Mouse (Mus musculus) hindbrain, embryonic 11.5 days (tissue): ENCODE results near the gene Mrgpre. TPM values are rescaled to one million over a fixed set of nuclear protein-coding genes. Genes with fewer than 3 reads are reported as not detected.
A peak's percentile ranks its signal among the peaks of the same experiment; 100 is the strongest.

Experiments used
- ATAC-seq: fragments of 200-750 bp; cut with Nextera tagmentation; 2 replicates; pipeline ENCODE4 v1.8.0; 2017; ENCODE audit warnings: mild to moderate bottlenecking, moderate TSS enrichment, moderate library complexity; ENCODE audit not compliant: low FRiP score
- DNase-seq: peaks from one replicate; pipeline ENCODE4 v3.0.0-alpha.2; 2015; ENCODE audit warnings: low spot score
- H3K27ac ChIP-seq: fragments of 300-500 bp; sonication (generic); 2 replicates; pipeline ENCODE4 v1.5.1; 2014; ENCODE audit warnings: mild to moderate bottlenecking, low read depth, low read length
- H3K27me3 ChIP-seq: fragments of 300-500 bp; sonication (generic); 2 replicates; pipeline ENCODE4 v1.6.1; 2014; ENCODE audit warnings: mild to moderate bottlenecking, low read length, moderate library complexity, mixed read lengths; ENCODE audit not compliant: control insufficient read depth, insufficient read depth
- H3K36me3 ChIP-seq: fragments of 300-500 bp; sonication (generic); 2 replicates; pipeline ENCODE4 v1.6.1; 2014; ENCODE audit warnings: mild to moderate bottlenecking, low read length, moderate library complexity, mixed read lengths; ENCODE audit not compliant: control insufficient read depth, insufficient read depth
- H3K4me1 ChIP-seq: fragments of 300-500 bp; sonication (generic); replicated peaks from 2 replicates; pipeline ENCODE4 v1.6.1; 2014; ENCODE audit warnings: low read length, mixed read lengths; ENCODE audit not compliant: control insufficient read depth, insufficient read depth
- H3K4me2 ChIP-seq: fragments of 300-500 bp; sonication (generic); replicated peaks from 2 replicates; pipeline ENCODE4 v1.6.1; 2014; ENCODE audit warnings: mild to moderate bottlenecking, low read depth, low read length
- H3K4me3 ChIP-seq: fragments of 300-500 bp; sonication (generic); 2 replicates; pipeline ENCODE4 v1.5.1; 2014; ENCODE audit warnings: low read depth, low read length
- H3K9ac ChIP-seq: fragments of 300-500 bp; sonication (generic); 2 replicates; pipeline ENCODE4 v1.6.1; 2014; ENCODE audit warnings: low read depth, low read length
- H3K9me3 ChIP-seq: fragments of 300-500 bp; sonication (generic); 2 replicates; pipeline ENCODE4 v1.6.1; 2016; ENCODE audit warnings: low read length; ENCODE audit not compliant: control insufficient read depth
- WGBS: fragments of 180-500 bp; shearing (Covaris S2); extraction: QIAGEN DNeasy Blood & Tissue Kit; methylation state at CpG from one replicate; pipeline ENCODE4 v1.1.7; 2014; 5-methylcytosine and 5-hydroxymethylcytosine counted together
- polyA plus RNA-seq: library from polyadenylated mRNA; unstranded; fragments of >200 nt; fragmentation: Nextera tagmentation; extraction: Ambion mirVana; gene quantifications from 2 replicates; pipeline ENCODE4 v1.2.1, GENCODE M21; 2014

Gene Mrgpre
- polyA plus RNA-seq, result 3.0 and 3.2 TPM in 2 replicates

GRCm38 (mm10) chr7:143783996-143784829 is at the start of gene Mrgpre:
Gene Mrgpre (minus strand): TSS chr7:143784500.
- H3K9me3 ChIP-seq, result no peaks in the 10 kb centered on the region
- ATAC-seq, result peak; percentile 94
- DNase-seq, result peak; percentile 78
- 0 out of 2 replicates have a peak, but pooled peaks cover 7% of the 10 kb centered on the region for H3K4me1 ChIP-seq
- H3K4me3 ChIP-seq, result peak within 1 kb of the TSS; percentile 36
- no peaks in the 10 kb centered on the region for H3K36me3 ChIP-seq
- peak within 1 kb of the TSS; percentile 67 for H3K27ac ChIP-seq
- H3K4me2 ChIP-seq, result peak within 1 kb of the TSS; percentile 67
- H3K9ac ChIP-seq, result peak within 1 kb of the TSS; percentile 59
- 4% methylated on average over 15 of the region's 21 CpGs for WGBS
- H3K27me3 ChIP-seq, result no peaks in the 10 kb centered on the region

DNA sequence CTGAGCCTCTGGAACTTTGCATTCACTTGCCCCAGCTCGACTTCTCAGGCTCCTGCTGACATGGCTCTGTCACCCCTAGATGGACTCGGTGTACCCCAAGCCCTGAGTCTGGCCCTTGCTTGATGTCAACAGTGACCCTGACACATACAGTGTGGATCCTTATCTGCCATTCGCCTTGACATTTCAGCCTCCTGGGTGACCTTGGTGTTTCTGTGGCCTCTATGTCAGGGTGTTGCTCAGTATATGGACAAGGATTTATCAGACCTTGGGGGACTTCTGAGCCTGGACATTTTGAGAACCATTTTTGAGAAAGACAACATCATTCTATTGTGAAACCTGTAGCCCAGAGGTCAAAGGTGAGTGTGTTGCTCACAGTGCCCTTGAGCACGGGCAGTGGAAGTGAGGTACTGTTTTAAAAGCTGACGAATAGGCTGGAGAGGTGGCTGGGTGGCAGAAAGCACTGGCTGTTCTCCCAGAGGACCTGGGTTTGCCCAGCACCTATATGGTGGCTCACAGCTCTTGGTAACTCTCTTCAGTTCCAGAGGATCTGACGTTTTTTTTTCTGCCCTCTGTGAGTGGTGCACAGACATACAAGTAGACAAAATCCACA is 49.4 kb upstream of the Mrgpre start:
- no peaks in the 10 kb centered on the region for H3K4me1 ChIP-seq

GRCm38 (mm10) chr7:143832611-143833010 is 48.3 kb upstream of the Mrgpre start:
- no peaks in the 10 kb centered on the region for H3K27me3 ChIP-seq
- ATAC-seq (no peak), DNase-seq (no peak)
- no peak overlapping the region for H3K9ac ChIP-seq
- H3K27ac ChIP-seq, result no peak overlapping the region
- no peak overlapping the region for H3K4me3 ChIP-seq
- no peaks in the 10 kb centered on the region for H3K4me1 ChIP-seq
- H3K36me3 ChIP-seq, result no peaks in the 10 kb centered on the region
- no peaks in the 10 kb centered on the region for H3K9me3 ChIP-seq
- no peak overlapping the region for H3K4me2 ChIP-seq
- 93% methylated on average over 2 of the region's 2 CpGs for WGBS

More for the DNA sequence above, 49.4 kb upstream of the Mrgpre start:
- Histone ChIP-seq H3K4me2 (no peak overlapping the region), H3K4me3 (no peak overlapping the region), H3K9me3 (no peaks in the 10 kb centered on the region), H3K27ac (no peak overlapping the region), H3K9ac (no peak overlapping the region), H3K27me3 (no peaks in the 10 kb centered on the region), H3K36me3 (no peaks in the 10 kb centered on the region)
- ATAC-seq (no peak), DNase-seq (no peak)
- 77% methylated on average over 6 of the region's 6 CpGs for WGBS

- no peak for DNase-seq
- Histone ChIP-seq H3K36me3 (no peaks in the 10 kb centered on the region), H3K27me3 (no peaks in the 10 kb centered on the region), H3K4me2 (no peak overlapping the region), H3K27ac (no peak overlapping the region), H3K9ac (no peak overlapping the region), H3K9me3 (no peaks in the 10 kb centered on the region), H3K4me3 (no peak overlapping the region), H3K4me1 (no peaks in the 10 kb centered on the region)
- WGBS, result 90% methylated on average over 8 of the region's 8 CpGs
- ATAC-seq, result no peak
These were observed 47.9 kb upstream of the Mrgpre start for GRCm38 (mm10) chr7:143832196-143832595.

DNA sequence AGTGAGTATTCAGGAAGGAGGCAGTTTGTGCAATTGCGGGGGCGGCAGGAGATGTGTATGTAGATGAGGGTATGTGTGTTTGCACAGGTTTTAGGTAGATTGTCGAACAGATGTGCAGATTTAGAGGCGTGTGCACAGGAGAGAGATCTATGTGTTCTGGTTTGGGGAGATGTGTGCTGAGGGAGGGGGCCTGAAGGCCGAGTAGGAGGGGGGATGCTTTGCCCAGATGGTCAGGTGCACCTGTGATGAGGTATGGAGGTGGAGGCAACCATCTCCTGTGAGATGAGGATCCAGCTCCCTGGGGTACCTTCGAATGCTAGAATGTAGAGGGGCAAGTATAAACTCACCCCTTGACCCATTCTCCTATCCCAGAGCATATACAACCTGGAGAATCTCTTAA is 46.1 kb upstream of the Mrgpre start:
- no peak for DNase-seq
- 16% methylated on average over 6 of the region's 6 CpGs for WGBS
- peak overlapping the region; percentile 85 for H3K9ac ChIP-seq
- H3K4me1 ChIP-seq, result no peaks in the 10 kb centered on the region
- ATAC-seq, result peak; percentile 13
- H3K36me3 ChIP-seq, result no peaks in the 10 kb centered on the region
- H3K4me3 ChIP-seq, result peak overlapping the region; percentile 58
- peak overlapping the region; percentile 62; the same call in 1 of the 2 replicates for H3K27ac ChIP-seq
- H3K27me3 ChIP-seq, result no peaks in the 10 kb centered on the region
- H3K9me3 ChIP-seq, result no peaks in the 10 kb centered on the region
- peak overlapping the region; percentile 85 for H3K4me2 ChIP-seq

DNA sequence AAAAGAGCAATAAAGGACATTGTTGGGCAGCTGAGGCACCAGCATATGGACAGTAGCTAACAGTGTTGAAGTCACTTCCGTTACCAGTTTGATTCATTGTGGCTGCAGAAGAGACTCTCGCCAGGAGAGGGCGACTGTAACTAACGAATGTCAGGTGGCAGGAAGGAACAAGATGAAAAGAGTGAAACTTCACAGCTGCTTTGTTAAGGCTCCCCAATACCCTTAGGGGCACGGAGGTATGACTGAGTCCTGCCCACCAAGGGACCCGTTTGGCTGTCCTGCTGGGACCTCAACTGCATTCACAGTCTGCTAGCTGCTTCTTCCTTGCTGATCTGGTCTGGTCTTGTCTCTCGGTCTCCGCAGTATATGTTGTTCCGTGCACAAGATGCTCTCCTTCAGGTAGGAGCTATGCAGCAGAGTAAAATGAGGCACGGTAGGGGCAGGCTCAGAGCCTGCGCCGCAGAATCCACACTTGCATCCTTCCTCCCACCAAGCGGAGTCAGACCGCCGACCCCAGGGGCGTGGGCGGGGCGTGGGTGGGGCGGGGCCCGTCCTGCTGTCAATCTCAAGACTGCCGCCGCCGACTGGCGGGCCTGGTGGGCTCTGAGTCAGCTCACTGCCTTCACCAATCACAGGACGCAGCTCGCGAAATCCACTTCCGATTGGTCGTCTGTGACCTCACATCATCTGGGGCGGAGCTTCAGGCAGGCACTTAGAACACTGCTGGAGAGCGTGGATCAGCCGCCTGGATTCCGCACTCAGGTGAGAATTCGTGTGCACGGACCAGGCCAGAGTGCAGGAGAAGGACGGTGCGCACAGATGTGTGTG is 45.4 kb upstream of the Mrgpre start:
- Histone ChIP-seq H3K36me3 (no peaks in the 10 kb centered on the region), H3K4me1 (no peaks in the 10 kb centered on the region), H3K4me3 (peak overlapping the region; percentile 58), H3K27ac (peak overlapping the region; percentile 70), H3K9me3 (no peaks in the 10 kb centered on the region), H3K4me2 (peak overlapping the region; percentile 85), H3K9ac (peak overlapping the region; percentile 85), H3K27me3 (no peaks in the 10 kb centered on the region)
- ATAC-seq (peak; percentile 96), DNase-seq (peak; percentile 95)
- WGBS, result under 1% methylated on average over 37 of the region's 37 CpGs

GRCm38 (mm10) chr7:143826985-143827384 is 42.7 kb upstream of the Mrgpre start:
- H3K27ac ChIP-seq, result no peak overlapping the region
- no peaks in the 10 kb centered on the region for H3K36me3 ChIP-seq
- no peaks in the 10 kb centered on the region for H3K4me1 ChIP-seq
- H3K9me3 ChIP-seq, result no peaks in the 10 kb centered on the region
- ATAC-seq, result no peak
- DNase-seq, result no peak
- H3K27me3 ChIP-seq, result no peaks in the 10 kb centered on the region
- H3K9ac ChIP-seq, result no peak overlapping the region
- H3K4me3 ChIP-seq, result no peak overlapping the region
- no peak overlapping the region for H3K4me2 ChIP-seq
- 92% methylated on average over 2 of the region's 2 CpGs for WGBS

GRCm38 (mm10) chr7:143823266-143823605 is 38.9 kb upstream of the Mrgpre start:
- H3K4me2 ChIP-seq, result peak overlapping the region; percentile 86
- H3K4me3 ChIP-seq, result peak overlapping the region; percentile 64; the same call in 1 of the 2 replicates
- H3K9me3 ChIP-seq, result no peaks in the 10 kb centered on the region
- ATAC-seq, result peak; percentile 53
- peak overlapping the region; percentile 44; the same call in 1 of the 2 replicates for H3K9ac ChIP-seq
- H3K27me3 ChIP-seq, result no peaks in the 10 kb centered on the region
- 83% methylated on average over 4 of the region's 4 CpGs for WGBS
- H3K27ac ChIP-seq, result peak overlapping the region; percentile 31; the same call in 1 of the 2 replicates
- no peaks in the 10 kb centered on the region for H3K4me1 ChIP-seq
- no peaks in the 10 kb centered on the region for H3K36me3 ChIP-seq
- DNase-seq, result no peak
